Mouse (Mus musculus): ENCODE measurements around the gene Tbc1d25.

GRCm38 (mm10) chrX:8217383-8217782, 41.4 kb upstream of the Tbc1d25 start:
- TF ChIP-seq ZNF384 (IDR thresholded peaks at IDR 0.05; ENCODE audit: low read depth, low read length) = no peak
- no peak for TF ChIP-seq MAFK (IDR thresholded peaks at IDR 0.05; ENCODE audit: insufficient read depth, low read depth, low read length)
- no peak for TF ChIP-seq ZC3H11A (IDR thresholded peaks at IDR 0.05; ENCODE audit: borderline replicate concordance, low read depth, low read length)
- TF ChIP-seq HCFC1 (IDR thresholded peaks at IDR 0.05; ENCODE audit: borderline replicate concordance, insufficient read depth, low read length) = no peak
